23 mouse cellular contexts compared by ENCODE assay signal in genomic region chr14:47359610-47360009, GRCm38 (mm10). TPM values are rescaled to one million over a fixed set of nuclear protein-coding genes. Genes with fewer than 3 reads are reported as not detected.
A peak's percentile ranks its signal among the peaks of the same experiment; 100 is the strongest.
DNase-seq lines count a peak whose midpoint lies in the region; ATAC-seq and TF ChIP-seq lines count a peak whose summit lies in the region.
"Had no signal": no experiment of that assay in that cellular context is flagged by ENCODE, and none has a peak within 500 bp of the region (broad histone marks: within the 10 kb centered on the region; RNA-seq: fewer than 3 reads in every experiment).

No protein-coding gene starts in this region.

- H3K36me3 ChIP-seq in forebrain, embryonic 12.5 days (replicated peaks) = no peaks in the 10 kb centered on the region
- H3K36me3 ChIP-seq: forebrain, embryonic 10.5 days; intestine, embryonic 15.5 days; liver, embryonic 13.5 days; neural tube, embryonic 15.5 days had no signal

- no peak overlapping the region for H3K27ac ChIP-seq in forebrain, embryonic 12.5 days
- H3K27ac ChIP-seq in cerebellum, adult 2 months (ENCODE audit: insufficient read depth, low read length) = no peak overlapping the region
- H3K27ac ChIP-seq: forebrain, embryonic 10.5 days; hindbrain, embryonic 14.5 days; intestine, embryonic 15.5 days; liver, embryonic 13.5 days; neural tube, embryonic 15.5 days had no signal

- H3K9me3 ChIP-seq in forebrain, embryonic 12.5 days = no peaks in the 10 kb centered on the region
- H3K9me3 ChIP-seq: forebrain, embryonic 10.5 days; intestine, embryonic 15.5 days; liver, embryonic 13.5 days; neural tube, embryonic 15.5 days had no signal

- 76% methylated on average over 3 of the region's 3 CpGs for WGBS in forebrain, embryonic 12.5 days
- 77% methylated on average over 3 of the region's 3 CpGs for WGBS in cerebellum, adult 2 months

- no peak for TF ChIP-seq POLR2A in cerebellum, adult 2 months (IDR thresholded peaks at IDR 0.05; ENCODE audit: borderline replicate concordance, insufficient read depth, low read length)

- no peak overlapping the region for H3K9ac ChIP-seq in forebrain, embryonic 12.5 days
- H3K9ac ChIP-seq: hindbrain, embryonic 14.5 days; intestine, embryonic 15.5 days; liver, embryonic 13.5 days; lung, embryonic 14.5 days; neural tube, embryonic 15.5 days had no signal

- DNase-seq in A20 (ENCODE audit: low read depth, low spot score) = peak; percentile 68
- peak; percentile 32 to 34 for DNase-seq in B cell, adult 2 months
- DNase-seq in brain, adult 2 months (ENCODE audit: low read depth, low spot score) = peak; percentile 15
- DNase-seq in cerebellum, adult 2 months = no peak
- DNase-seq in MN1 (ENCODE audit: low spot score) = no peak
- DNase-seq: adrenal gland, postnatal 10 days; cerebellum, adult 9-11 months; gastrocnemius, postnatal 36 days; heart, postnatal 4 days; kidney, adult 9 months; kidney, postnatal 14 days; liver, embryonic 13.5 days; lung, embryonic 14.5 days; thymus, postnatal 25 days had no signal

- no peaks in the 10 kb centered on the region for H3K27me3 ChIP-seq in forebrain, embryonic 12.5 days
- no peaks in the 10 kb centered on the region; the same call in 1 of the 2 replicates for H3K27me3 ChIP-seq in cerebellum, adult 2 months (ENCODE audit: control insufficient read depth, insufficient read depth, low read length)
- H3K27me3 ChIP-seq: intestine, embryonic 15.5 days; liver, embryonic 13.5 days; neural tube, embryonic 15.5 days had no signal

- no peak overlapping the region for H3K4me2 ChIP-seq in forebrain, embryonic 12.5 days
- H3K4me2 ChIP-seq: hindbrain, embryonic 14.5 days; intestine, embryonic 15.5 days; liver, embryonic 13.5 days; lung, embryonic 14.5 days; neural tube, embryonic 15.5 days had no signal

- peak; percentile 69 for ATAC-seq in megakaryocyte, adult 5-6 weeks (ENCODE audit: poor library complexity, severe bottlenecking)
- ATAC-seq in forebrain, embryonic 12.5 days (ENCODE audit: low FRiP score) = no peak
- ATAC-seq: CD4-positive, CD25-positive, alpha-beta regulatory T cell, adult 4 months; intestine, embryonic 15.5 days; midbrain, embryonic 16.5 days had no signal

- H3K4me3 ChIP-seq in forebrain, embryonic 12.5 days (replicated peaks) = no peak overlapping the region
- H3K4me3 ChIP-seq in cerebellum, adult 2 months (replicated peaks; ENCODE audit: insufficient read depth, low read depth, low read length) = no peak overlapping the region
- H3K4me3 ChIP-seq: forebrain, embryonic 10.5 days; intestine, embryonic 15.5 days; liver, embryonic 13.5 days; neural tube, embryonic 15.5 days had no signal

- no peaks in the 10 kb centered on the region for H3K4me1 ChIP-seq in forebrain, embryonic 12.5 days
- no peaks in the 10 kb centered on the region for H3K4me1 ChIP-seq in cerebellum, adult 2 months (ENCODE audit: control insufficient read depth, insufficient read depth, low read length)
- H3K4me1 ChIP-seq: neural tube, embryonic 15.5 days had no signal

- TF ChIP-seq CTCF in cerebellum, adult 2 months (IDR thresholded peaks at IDR 0.05; ENCODE audit: borderline replicate concordance, insufficient read depth, low read depth, low read length) = no peak

RNA-seq across cellular contexts. Expression of gene Lgals3, which starts 7.9 kb away (rescaled TPM):
- 1,575 and 1,670 TPM in 2 replicates for total RNA-seq in megakaryocyte, adult 5-6 weeks (2015)
- total RNA-seq in megakaryocyte, adult 5-6 weeks (2017) = 496 and 508 TPM in 2 replicates
- 0.37 and 0.56 TPM in 2 replicates for polyA plus RNA-seq in forebrain, embryonic 12.5 days (2016; fragmentation: Nextera tagmentation; extraction: Ambion mirVana)
- polyA plus RNA-seq in cerebellum, adult 2 months (2012; rRNA removed) = 3.7 and 4.7 TPM in 2 replicates

RNA-seq across cellular contexts. Expression of gene Dlgap5, which starts 58.6 kb away (rescaled TPM):
- total RNA-seq in megakaryocyte, adult 5-6 weeks (2015) = 55.8 and 59.1 TPM in 2 replicates
- 98.6 and 105 TPM in 2 replicates for total RNA-seq in megakaryocyte, adult 5-6 weeks (2017)
- polyA plus RNA-seq in forebrain, embryonic 12.5 days (2016; fragmentation: Nextera tagmentation; extraction: Ambion mirVana) = 63.1 and 63.6 TPM in 2 replicates
- 0.22 and 0.31 TPM in 2 replicates for polyA plus RNA-seq in cerebellum, adult 2 months (2012; rRNA removed)
- total RNA-seq: gastrocnemius, adult 18-20 months had no signal

Comparison
In these comparisons a context has a peak if more than half of its experiments do, and no peak if none do; other contexts are left out.
1. DNase-seq: peak in A20 (single experiment), B cell, adult 2 months (2 of 2) and brain, adult 2 months (single experiment); none in cerebellum, adult 2 months (0 of 2) and MN1 (single experiment).
2. RNA of gene Dlgap5, which starts 58.6 kb away (polyA plus RNA-seq): 63.1 to 63.6 TPM in forebrain, embryonic 12.5 days; 0.22 to 0.31 TPM in cerebellum, adult 2 months; every median in the first group is over 10 times any median in the second.